Mouse (Mus musculus): ENCODE data around the gene Il1rn.

Gene Il1rn

GRCm38 (mm10) chr2:24382456-24383230 is 46.0 kb downstream of the Il1rn start:
- no peak for DNase-seq

GRCm38 (mm10) chr2:24383636-24384035 is 47.0 kb downstream of the Il1rn start:
- DNase-seq: no peak

GRCm38 (mm10) chr2:24384393-24384792 is 47.7 kb downstream of the Il1rn start:
- DNase-seq: no peak

- DNase-seq: no peak
Observed at GRCm38 (mm10) chr2:24385111-24385961, 48.7 kb downstream of the Il1rn start.

GRCm38 (mm10) chr2:24386158-24386963 is 49.7 kb downstream of the Il1rn start:
- no peak for DNase-seq

GRCm38 (mm10) chr2:24386964-24387320 is 50.3 kb downstream of the Il1rn start:
- no peak for DNase-seq

GRCm38 (mm10) chr2:24387361-24388283 is 51.0 kb downstream of the Il1rn start:
- no peak for DNase-seq

GRCm38 (mm10) chr2:24393251-24393650 is 56.6 kb downstream of the Il1rn start:
- no peak for DNase-seq

- DNase-seq: no peak
Observed at GRCm38 (mm10) chr2:24397115-24397514, 60.5 kb downstream of the Il1rn start.

GRCm38 (mm10) chr2:24400711-24401110 is 64.1 kb downstream of the Il1rn start:
- DNase-seq: no peak
